Mouse (Mus musculus) heart, postnatal 36 days (tissue): ENCODE data around the gene Nfam1. TPM values are rescaled to one million over a fixed set of nuclear protein-coding genes. Genes with fewer than 3 reads are reported as not detected.

Experiments
- DNase-seq, 2 experiments: peaks; one replicate each; pipeline ENCODE4 v3.0.0; 2021 to 2022
- intact Hi-C: fragments of 180-260 bp; cut with DNase I; formaldehyde crosslinking; loops from one replicate; pipeline ENCODE4 v1.15.1; 2025
- microRNA-seq, 2 experiments: library from miRNA; unstranded; fragments of <30 nt; microRNA quantifications; one replicate each; pipeline ENCODE4 v1.2.0; 2021; ENCODE audit warnings: borderline number of aligned reads in 2 of 2
- total RNA-seq, 2 experiments: library from RNA; stranded (reverse); gene quantifications; 2 replicates each; pipeline ENCODE4 v1.2.3; 2021

The Nfam1 gene
- total RNA-seq, 2 experiments from 2014 or later = 2.3 to 4.4 TPM

- intact Hi-C loops = no loop called here
- no peak for DNase-seq
Measured at GRCm38 (mm10) chr15:82963556-82964156, 69.5 kb downstream of the Nfam1 start.

- no peak for DNase-seq
- intact Hi-C loops = no loop called here
Measured at GRCm38 (mm10) chr15:82963090-82963489, 70.0 kb downstream of the Nfam1 start.

GRCm38 (mm10) chr15:82962536-82962935, 70.6 kb downstream of the Nfam1 start:
- intact Hi-C loops = no loop called here
- DNase-seq = no peak

GRCm38 (mm10) chr15:82960786-82961561, 72.1 kb downstream of the Nfam1 start:
- intact Hi-C loops = no loop called here
- DNase-seq = no peak

- no peak for DNase-seq
- intact Hi-C loops = no loop called here
Measured at GRCm38 (mm10) chr15:82959151-82959550, 74.0 kb downstream of the Nfam1 start.

GRCm38 (mm10) chr15:82958253-82958701, 74.8 kb downstream of the Nfam1 start:
- DNase-seq = no peak

GRCm38 (mm10) chr15:82956721-82957120, 76.4 kb downstream of the Nfam1 start:
- no peak for DNase-seq
- intact Hi-C loops = no loop called here

More at GRCm38 (mm10) chr15:82958253-82958701, 74.8 kb downstream of the Nfam1 start:
- intact Hi-C loops = no loop called here

- no peak for DNase-seq
- intact Hi-C loops = no loop called here
Measured at GRCm38 (mm10) chr15:82956310-82956709, 76.8 kb downstream of the Nfam1 start.

- intact Hi-C loops = no loop called here
- DNase-seq = no peak
Measured at GRCm38 (mm10) chr15:82955286-82955685, 77.8 kb downstream of the Nfam1 start.

GRCm38 (mm10) chr15:82954034-82954433, 79.1 kb downstream of the Nfam1 start:
- no peak for DNase-seq
- intact Hi-C loops = no loop called here

GRCm38 (mm10) chr15:82953096-82953495, 80.0 kb downstream of the Nfam1 start:
- no peak for DNase-seq
- intact Hi-C loops = no loop called here

GRCm38 (mm10) chr15:82952292-82952705, 80.8 kb downstream of the Nfam1 start:
- DNase-seq = no peak
- intact Hi-C loops = no loop called here

GRCm38 (mm10) chr15:82950246-82950645, 82.9 kb downstream of the Nfam1 start:
- no peak for DNase-seq
- intact Hi-C loops = no loop called here

- intact Hi-C loops = no loop called here
- DNase-seq = no peak
Measured at GRCm38 (mm10) chr15:82947431-82947830, 85.7 kb downstream of the Nfam1 start.

GRCm38 (mm10) chr15:82944479-82945195, 88.5 kb downstream of the Nfam1 start:
- no peak for DNase-seq
- intact Hi-C loops = no loop called here

Small RNA genes lying within 50 kb of the gene (microRNA-seq; reads per million reads assigned to microRNA genes)
- gene Mir3080 = 0 to 2.2 reads per million in 2 experiments

Other genes starting within 250 kb of the Nfam1 start
- gene Cyp2d26, start 239.0 kb downstream of the Nfam1 start, total RNA-seq = not detected
- 10 to 100 TPM; 56.1 to 56.7 TPM for gene Tcf20, start 45.4 kb downstream of the Nfam1 start, total RNA-seq
- gene Serhl, start 56.2 kb upstream of the Nfam1 start, total RNA-seq = 10 to 100 TPM; 43.6 to 46.5 TPM
- gene Rrp7a, start 89.5 kb upstream of the Nfam1 start, total RNA-seq = 10 to 100 TPM; 42.3 to 42.8 TPM
- 10 to 100 TPM; 26.6 to 29.1 TPM for gene Poldip3, start 116.1 kb upstream of the Nfam1 start, total RNA-seq
- gene Cyb5r3, start 139.3 kb upstream of the Nfam1 start, total RNA-seq = 10 to 100 TPM; 88.0 to 94.8 TPM
- gene A4galt, start 218.5 kb upstream of the Nfam1 start, total RNA-seq = 1 to 10 TPM; 3.4 to 8.3 TPM